Mouse (Mus musculus): Measurements from ENCODE around the gene Dcun1d4.
"Not testable (repeated sequence)": the region's sequence is repeated elsewhere in the genome, so short reads cannot be mapped to it uniquely, and the experiment has no call there.

The Dcun1d4 gene

DNA sequence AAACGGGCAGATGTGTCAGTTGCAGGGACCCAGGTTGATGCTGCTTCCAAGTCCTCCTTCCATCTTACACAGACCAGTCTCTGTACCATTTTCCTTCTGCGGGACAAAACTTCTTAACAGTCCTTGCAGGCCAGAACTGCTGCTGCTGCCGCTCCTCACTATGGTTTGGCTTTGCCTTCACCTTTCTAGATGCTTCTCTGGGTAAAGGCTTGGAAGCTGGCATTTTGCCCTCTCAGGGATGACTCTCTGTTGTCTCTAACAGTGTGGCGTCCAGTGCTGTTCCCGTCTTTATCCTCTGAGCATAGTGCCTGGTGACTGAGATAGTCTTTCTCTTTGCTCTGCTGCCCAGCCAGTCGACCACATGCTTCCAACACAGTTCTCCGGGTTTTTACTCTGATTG lies 66.5 kb downstream of the Dcun1d4 start:
- no peak for DNase-seq (ENCODE audit: low spot score in 2 of 2)

- no peak for DNase-seq (ENCODE audit: low spot score in 2 of 2)
Observed at GRCm38 (mm10) chr5:73548237-73548636, 67.4 kb downstream of the Dcun1d4 start.

GRCm38 (mm10) chr5:73548838-73549237 lies 68.0 kb downstream of the Dcun1d4 start:
- DNase-seq (ENCODE audit: low spot score in 2 of 2) = no peak

DNA sequence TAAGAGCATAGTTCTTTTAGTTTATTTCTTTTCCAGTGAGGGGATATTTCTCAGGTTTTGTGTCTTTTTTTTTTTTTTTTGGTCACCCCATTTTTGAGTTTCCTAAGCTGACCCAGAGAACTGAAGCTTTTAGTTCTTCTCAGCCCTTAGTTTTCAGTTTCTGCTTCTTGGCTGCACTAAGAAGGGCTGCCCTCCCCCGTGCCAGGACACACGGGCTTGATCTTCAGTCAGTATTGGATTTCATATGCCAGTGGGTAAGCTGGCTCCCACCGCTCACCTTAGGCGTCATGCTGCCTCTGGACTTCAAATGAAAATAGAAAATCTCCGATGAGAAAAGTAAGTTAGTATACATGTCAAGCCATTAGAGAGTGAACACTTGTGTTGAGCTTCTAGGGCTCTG lies 71.0 kb downstream of the Dcun1d4 start:
- DNase-seq (ENCODE audit: low spot score in 2 of 2) = no peak

DNA sequence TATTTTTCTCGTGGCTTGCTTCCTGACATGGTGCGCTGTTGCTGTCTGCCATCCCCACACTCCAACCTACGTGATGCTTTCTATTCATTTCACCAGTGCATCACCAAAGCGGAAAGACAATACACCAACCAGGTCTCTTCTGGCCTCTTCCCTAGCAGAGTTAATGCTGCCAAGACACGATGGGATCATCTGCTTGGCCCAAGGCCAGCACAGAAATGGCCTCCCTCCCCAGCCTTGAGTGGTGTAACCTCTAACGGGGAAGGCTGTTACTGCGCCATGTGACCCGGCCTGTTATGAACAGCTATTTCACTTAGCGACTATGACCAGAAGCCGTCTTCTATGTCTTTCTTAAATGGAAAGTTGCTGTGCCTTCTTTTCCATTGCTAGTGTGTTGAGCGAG lies 73.1 kb downstream of the Dcun1d4 start:
- no peak for DNase-seq (ENCODE audit: low spot score in 2 of 2)

- no peak for DNase-seq (ENCODE audit: low spot score in 2 of 2)
Observed at GRCm38 (mm10) chr5:73555096-73555852, 74.5 kb downstream of the Dcun1d4 start.

- DNase-seq (ENCODE audit: low spot score in 2 of 2) = no peak
Observed at GRCm38 (mm10) chr5:73556733-73557425, 76.1 kb downstream of the Dcun1d4 start.

- DNase-seq (ENCODE audit: low spot score in 2 of 2) = no peak
Observed at GRCm38 (mm10) chr5:73558756-73559155, 78.0 kb downstream of the Dcun1d4 start.

DNA sequence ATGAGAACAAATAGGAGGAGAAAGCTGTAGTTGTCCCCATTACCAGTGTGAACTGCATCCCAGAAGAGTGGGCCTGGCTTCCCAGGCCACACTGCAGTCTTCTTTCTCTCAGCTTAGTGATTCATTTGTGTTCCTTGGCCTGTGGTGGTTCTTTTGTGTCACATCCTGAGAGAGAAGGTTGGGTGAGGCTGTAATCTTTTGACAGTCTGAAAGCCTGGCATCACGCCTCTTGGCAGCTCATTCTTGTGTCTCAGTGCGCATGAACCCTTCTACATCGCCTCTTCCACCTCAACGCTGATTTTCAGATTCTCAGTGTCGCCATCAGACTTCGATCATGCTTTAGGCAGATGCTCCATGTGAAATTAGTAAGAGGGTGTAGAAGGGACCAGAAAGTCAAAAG lies 83.2 kb downstream of the Dcun1d4 start:
- no peak for DNase-seq (ENCODE audit: low spot score in 2 of 2)

GRCm38 (mm10) chr5:73566119-73566518 lies 85.3 kb downstream of the Dcun1d4 start:
- no peak for DNase-seq (ENCODE audit: low spot score in 2 of 2)

DNA sequence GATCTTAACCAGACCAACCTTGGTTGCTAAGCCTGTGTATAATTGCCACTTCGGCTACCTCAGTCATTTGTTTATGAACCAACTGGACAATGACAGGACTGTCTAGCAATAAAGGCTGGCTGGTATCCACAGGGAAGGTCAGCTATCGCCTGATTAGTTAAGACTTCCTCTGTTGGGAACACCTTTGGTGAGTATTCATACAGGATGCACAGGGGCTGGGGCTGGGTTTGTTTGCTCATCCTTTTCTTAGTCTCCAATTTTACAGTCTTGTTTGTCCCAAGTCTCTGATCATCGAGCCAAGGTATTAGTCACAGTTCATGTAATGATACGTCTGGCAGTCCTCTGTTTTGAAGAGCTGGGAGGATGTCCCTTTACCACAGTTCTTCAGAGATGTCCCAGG lies 86.1 kb downstream of the Dcun1d4 start:
- DNase-seq (ENCODE audit: low spot score in 2 of 2) = no peak

DNA sequence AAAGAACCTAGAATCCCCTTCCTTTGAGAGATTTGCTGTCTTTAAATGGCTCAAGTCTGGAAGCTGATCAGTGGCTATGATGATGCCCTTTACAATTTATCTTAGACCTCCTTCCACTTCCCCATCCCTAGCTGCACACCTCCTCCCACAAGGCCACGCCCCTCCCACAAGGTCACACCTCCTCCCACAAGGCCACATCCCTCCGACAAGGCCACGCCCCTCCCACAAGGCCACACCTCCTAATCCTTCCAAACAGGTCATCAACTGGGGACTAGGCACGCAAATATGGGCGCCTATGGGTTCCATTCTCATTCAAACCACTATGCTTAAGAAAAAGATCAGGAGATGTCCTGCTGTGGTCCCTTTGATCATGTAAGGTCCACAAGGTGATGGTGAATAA lies 88.4 kb downstream of the Dcun1d4 start:
- DNase-seq (ENCODE audit: low spot score in 2 of 2) = no peak

GRCm38 (mm10) chr5:73571395-73572156 lies 90.8 kb downstream of the Dcun1d4 start:
- no peak for DNase-seq (ENCODE audit: low spot score in 2 of 2)

- no peak for DNase-seq (ENCODE audit: low spot score in 2 of 2)
Observed at GRCm38 (mm10) chr5:73572846-73573245, 92.0 kb downstream of the Dcun1d4 start.

DNA sequence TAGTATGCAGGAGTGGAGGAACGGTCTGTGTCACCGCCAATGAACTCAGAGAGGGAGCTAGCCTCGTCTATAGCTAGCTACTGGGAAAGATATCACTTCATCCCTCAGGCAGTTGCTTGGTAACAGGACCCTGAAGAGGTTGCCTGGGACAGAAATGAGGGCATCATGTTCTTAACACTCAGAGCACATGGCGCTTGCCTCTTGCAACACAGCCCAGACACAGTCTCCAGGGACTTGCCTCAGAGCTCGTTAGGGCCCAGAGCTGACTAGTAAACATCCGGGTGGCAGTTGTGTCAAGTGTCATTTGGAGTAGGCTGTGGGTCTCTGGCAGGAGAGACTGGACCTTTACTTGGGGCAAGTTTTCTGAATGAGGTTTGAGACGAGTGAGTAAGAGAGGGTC lies 93.0 kb downstream of the Dcun1d4 start:
- no peak for DNase-seq (ENCODE audit: low spot score in 2 of 2)

GRCm38 (mm10) chr5:73574616-73575015 lies 93.8 kb downstream of the Dcun1d4 start:
- DNase-seq (ENCODE audit: low spot score in 2 of 2) = no peak

DNA sequence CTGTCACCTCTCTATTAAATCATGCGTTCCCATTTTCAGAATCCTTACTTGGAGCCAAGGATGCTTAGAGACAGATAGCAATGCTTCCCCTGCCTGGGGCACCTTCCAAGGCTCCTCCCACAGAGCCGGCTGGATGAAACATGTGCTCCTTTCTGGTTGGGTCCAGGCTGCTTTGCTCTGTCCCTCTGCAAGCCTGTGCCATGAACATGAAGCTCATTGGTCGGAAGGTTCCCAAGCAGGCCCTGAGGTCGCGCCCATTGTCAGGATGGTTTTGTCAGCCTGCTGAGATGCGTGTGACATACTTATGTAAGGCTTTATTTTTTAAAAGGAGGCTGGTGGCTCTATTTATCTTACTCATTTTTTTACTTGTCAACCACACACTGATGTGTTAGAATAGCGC lies 95.9 kb downstream of the Dcun1d4 start:
- no peak for DNase-seq (ENCODE audit: low spot score in 2 of 2)

DNA sequence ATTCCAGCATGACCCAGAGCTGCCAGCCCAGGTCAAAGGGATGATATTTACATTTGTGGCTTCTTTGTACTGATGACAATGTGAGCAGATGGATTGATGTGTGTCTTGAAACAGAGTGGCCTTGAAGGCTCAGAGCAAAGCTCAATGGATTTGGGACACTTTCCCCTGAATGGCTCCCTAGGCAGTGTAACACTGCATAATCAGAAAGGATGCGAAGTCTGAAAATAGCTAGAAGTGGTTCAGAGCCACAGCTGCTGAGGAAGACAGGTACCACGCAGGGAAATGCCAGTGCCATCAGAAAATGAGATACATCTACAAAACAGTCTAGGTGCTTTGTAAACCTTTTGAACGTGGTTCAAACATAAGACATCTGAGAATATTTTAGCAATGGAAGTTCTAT lies 97.3 kb downstream of the Dcun1d4 start:
- no peak for DNase-seq (ENCODE audit: low spot score in 2 of 2)

- not testable (repeated sequence) for DNase-seq (ENCODE audit: low spot score in 2 of 2)
Observed at GRCm38 (mm10) chr5:73584011-73584410, 103.2 kb downstream of the Dcun1d4 start.

DNA sequence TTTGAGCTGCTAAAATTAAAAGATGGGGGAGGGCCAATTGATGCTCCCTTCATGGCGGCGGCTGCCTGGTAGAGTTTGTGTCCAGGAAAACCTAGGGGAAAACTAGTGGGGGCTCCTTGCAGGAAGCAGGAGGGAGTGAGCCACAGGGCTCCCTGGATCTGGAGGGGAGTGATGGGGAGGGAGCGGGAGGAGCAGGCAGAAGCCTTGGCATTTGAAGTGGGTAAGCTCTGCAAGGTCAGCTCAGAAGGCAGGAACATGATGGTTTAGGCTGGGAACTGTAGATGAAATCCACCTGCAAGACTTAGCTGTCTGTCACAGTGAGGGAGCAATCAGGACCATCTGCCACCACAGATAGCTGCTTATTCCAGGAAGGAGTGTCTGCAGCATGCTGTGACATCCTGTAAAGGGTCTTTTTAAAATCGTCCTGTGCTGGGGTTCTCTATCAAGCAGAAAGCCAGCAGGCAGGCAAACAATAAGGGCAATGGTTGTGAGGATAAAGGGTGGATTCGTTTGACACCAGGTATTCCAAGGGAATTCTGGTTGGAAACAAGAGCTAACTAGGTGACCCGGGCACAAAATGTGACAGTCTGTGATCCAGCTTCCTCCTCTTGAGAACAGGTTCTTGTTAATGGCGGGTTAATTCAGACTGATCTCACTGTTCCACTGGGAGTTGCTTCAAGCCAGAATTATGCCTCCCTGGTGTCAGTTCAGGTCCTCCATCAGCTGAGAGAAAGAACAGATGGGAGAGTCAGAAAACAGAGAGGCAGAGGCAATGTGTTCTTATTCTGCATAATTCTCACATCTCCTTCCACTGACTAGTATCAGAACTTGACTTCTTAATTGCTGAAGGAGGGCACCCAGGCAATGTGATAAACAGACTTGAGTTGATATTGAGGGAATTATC lies 104.7 kb downstream of the Dcun1d4 start:
- DNase-seq (ENCODE audit: low spot score in 2 of 2) = no peak

DNA sequence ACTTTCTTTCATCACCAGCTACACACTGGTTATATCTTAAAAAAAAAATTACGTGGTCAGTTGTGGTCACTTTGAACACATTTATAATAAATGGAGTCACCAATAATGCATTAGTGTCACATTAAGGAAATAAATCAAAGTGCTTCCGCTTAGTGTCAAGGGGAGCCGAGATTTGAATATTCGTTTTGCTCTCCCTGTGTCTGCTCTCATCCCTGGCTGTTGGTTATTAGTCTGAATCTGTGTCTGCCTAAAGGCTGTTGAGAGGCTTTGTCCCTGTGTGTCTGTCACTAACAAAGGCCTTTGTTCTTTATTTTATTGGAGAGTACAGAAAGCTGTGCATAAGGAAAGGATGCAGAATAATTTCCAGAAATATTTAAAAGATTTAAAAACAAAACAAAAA lies 105.8 kb downstream of the Dcun1d4 start:
- DNase-seq (ENCODE audit: low spot score in 2 of 2) = no peak

- DNase-seq (ENCODE audit: low spot score in 2 of 2) = no peak
Observed at GRCm38 (mm10) chr5:73587119-73587518, 106.3 kb downstream of the Dcun1d4 start.
